Mouse (Mus musculus) G1E (cell line): Measurements from ENCODE around the gene Fbf1.

Experiments
- CTCF ChIP-seq: IDR thresholded peaks from 2 replicates; pipeline ENCODE4 v1.5.1; 2012; ENCODE audit warnings: low read depth, low read length, inconsistent platforms, mixed read lengths
- TAL1 ChIP-seq: conservative IDR thresholded peaks from 2 replicates; pipeline ENCODE4 v1.6.1; 2012; ENCODE audit warnings: low read depth, low read length, inconsistent platforms, mixed read lengths

GRCm38 (mm10) chr11:116099462-116099861 lies 68.5 kb downstream of the Fbf1 start:
- TF ChIP-seq CTCF (no peak), TAL1 (no peak)
